ENCODE assay signal across 9 mouse cellular contexts in the genomic region with DNA sequence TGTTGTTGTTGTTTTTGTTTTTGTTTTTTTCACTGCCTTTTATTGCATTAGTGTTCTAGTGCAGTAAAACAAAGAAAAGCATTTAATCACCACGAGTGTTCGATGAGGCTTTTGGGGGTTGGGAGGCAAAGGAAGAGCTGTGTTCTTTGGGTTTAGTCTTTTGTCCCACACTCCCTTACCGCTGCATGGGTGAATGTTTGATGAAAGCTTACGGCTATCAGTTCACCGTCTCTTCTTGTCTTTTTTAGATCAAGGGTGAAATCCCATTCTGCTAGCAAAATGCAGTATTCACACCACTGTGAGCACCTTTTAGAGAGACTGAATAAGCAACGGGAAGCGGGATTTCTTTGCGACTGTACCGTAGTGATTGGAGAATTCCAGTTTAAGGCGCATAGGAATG. TPM values are rescaled to one million over a fixed set of nuclear protein-coding genes. Genes with fewer than 3 reads are reported as not detected.
DNase-seq lines count a peak whose midpoint lies in the region; ATAC-seq and TF ChIP-seq lines count a peak whose summit lies in the region.
"Had no signal": no experiment of that assay in that cellular context is flagged by ENCODE, and none has a peak within 500 bp of the region (broad histone marks: within the 10 kb centered on the region; RNA-seq: fewer than 3 reads in every experiment).

No protein-coding gene starts in this region.

- no peak for DNase-seq in gastrocnemius, adult 2 months
- no peak for DNase-seq in gastrocnemius, adult 8-10 months (ENCODE audit: low spot score in 2 of 2)
- DNase-seq in liver, embryonic 13.5 days = no peak
- DNase-seq in adrenal gland, postnatal 4 days (ENCODE audit: low spot score in 2 of 2) = no peak
- DNase-seq in layer of hippocampus, adult 18-20 months (ENCODE audit: low spot score in 2 of 2) = no peak
- DNase-seq: B cell, adult 2 months had no signal

- H3K79me3 ChIP-seq in C2C12 (ENCODE audit: low read depth) = peaks cover 14% of the 10 kb centered on the region

- TF ChIP-seq CTCF in gastrocnemius, adult 2 months (IDR thresholded peaks at IDR 0.05) = no peak
- no peak for TF ChIP-seq CTCF in C2C12 (IDR thresholded peaks at IDR 0.05; ENCODE audit: control insufficient read depth, insufficient read depth, insufficient read length)

- peak overlapping the region; percentile 99 for H3K4me3 ChIP-seq in gastrocnemius, adult 2 months
- peak overlapping the region; percentile 65 for H3K4me3 ChIP-seq in C2C12 (ENCODE audit: insufficient read depth, poor library complexity, severe bottlenecking)
- peak overlapping the region; percentile 93 for H3K4me3 ChIP-seq in forebrain, embryonic 12.5 days (replicated peaks)
- H3K4me3 ChIP-seq in liver, embryonic 13.5 days (replicated peaks) = peak overlapping the region; percentile 83

- peaks cover 42% of the 10 kb centered on the region for H3K79me2 ChIP-seq in C2C12 (ENCODE audit: control insufficient read depth, insufficient read depth)

- peak overlapping the region; percentile 79 for H3K9ac ChIP-seq in forebrain, embryonic 12.5 days
- H3K9ac ChIP-seq in liver, embryonic 13.5 days = peak overlapping the region; percentile 88

- no peaks in the 10 kb centered on the region for H3K9me3 ChIP-seq in forebrain, embryonic 12.5 days
- no peaks in the 10 kb centered on the region for H3K9me3 ChIP-seq in liver, embryonic 13.5 days (replicated peaks)

- H3K27me3 ChIP-seq in C2C12 (ENCODE audit: control insufficient read depth, insufficient read depth, insufficient read length) = no peaks in the 10 kb centered on the region
- peaks cover 7% of the 10 kb centered on the region for H3K27me3 ChIP-seq in forebrain, embryonic 12.5 days
- peaks cover 13% of the 10 kb centered on the region for H3K27me3 ChIP-seq in liver, embryonic 13.5 days

- H3ac ChIP-seq in C2C12 (ENCODE audit: control insufficient read depth, insufficient read length, low read depth) = no peak overlapping the region

- H3K4me1 ChIP-seq in forebrain, embryonic 12.5 days = peaks cover 27% of the 10 kb centered on the region
- peaks cover 29% of the 10 kb centered on the region for H3K4me1 ChIP-seq in liver, embryonic 13.5 days (replicated peaks)

- H3K27ac ChIP-seq in gastrocnemius, adult 2 months = peak overlapping the region; percentile 97
- 0 out of 2 replicates have a peak overlapping the region, but pooled peaks have one; percentile 94 for H3K27ac ChIP-seq in forebrain, embryonic 12.5 days
- H3K27ac ChIP-seq in liver, embryonic 13.5 days = peak overlapping the region; percentile 98

- 29% methylated on average over 10 of the region's 10 CpGs for WGBS in forebrain, embryonic 12.5 days
- 49% methylated on average over 10 of the region's 10 CpGs for WGBS in liver, embryonic 13.5 days (ENCODE audit: insufficient replicate concordance)

- peaks cover 42% of the 10 kb centered on the region for H3K36me3 ChIP-seq in C2C12 (ENCODE audit: control insufficient read depth, insufficient read depth)
- H3K36me3 ChIP-seq in forebrain, embryonic 12.5 days (replicated peaks) = peaks cover 29% of the 10 kb centered on the region
- peaks cover 35% of the 10 kb centered on the region for H3K36me3 ChIP-seq in liver, embryonic 13.5 days

- no peak for ATAC-seq in forebrain, embryonic 12.5 days (ENCODE audit: low FRiP score)
- no peak for ATAC-seq in liver, embryonic 13.5 days (ENCODE audit: low read depth)
- ATAC-seq in megakaryocyte progenitor cell, adult 5-6 weeks (replicated peaks; ENCODE audit: poor library complexity) = no peak

- intact Hi-C loops in gastrocnemius, adult 2 months (cut with DNase I) = loop anchor here (5.0 kb wide), 2 partner anchors 189 to 489 kb away; partner anchors contain the start of gene Sec62

- H3K4me2 ChIP-seq in forebrain, embryonic 12.5 days = peak overlapping the region; percentile 73
- H3K4me2 ChIP-seq in liver, embryonic 13.5 days = peak overlapping the region; percentile 79

TF ChIP-seq in C2C12, 6 proteins besides CTCF, POLR2A, EP300 and RAD21:
- TF ChIP-seq MYOG (IDR thresholded peaks at IDR 0.05; ENCODE audit: control insufficient read depth, extremely low read depth, insufficient read length) = no peak
- TF ChIP-seq CEBPB (IDR thresholded peaks at IDR 0.05; ENCODE audit: low read depth) = no peak
- TF ChIP-seq USF1 (IDR thresholded peaks at IDR 0.05; ENCODE audit: low read depth) = no peak
- no peak for TF ChIP-seq FOSL1 (IDR thresholded peaks at IDR 0.05; ENCODE audit: insufficient read depth, low read length, poor library complexity, severe bottlenecking)
- TF ChIP-seq MAX (IDR thresholded peaks at IDR 0.05) = no peak
- TF ChIP-seq MYOD1 (IDR thresholded peaks at IDR 0.05; ENCODE audit: control insufficient read depth, insufficient read length, low read depth) = no peak

RNA-seq across cellular contexts. Expression of gene Mynn, which starts 1.4 kb away (rescaled TPM):
- total RNA-seq in gastrocnemius, adult 2 months (2021) = 10 to 100 TPM; 12.8 to 12.9 TPM
- total RNA-seq in gastrocnemius, adult 8-10 months (2022) = 10 to 100 TPM; 11.8 to 19.9 (median 14.3) TPM
- 3.5 TPM for polyA plus RNA-seq in C2C12 (2012; fragmentation: generic; extraction: Trizol)
- 35.1 and 38.1 TPM in 2 replicates for polyA plus RNA-seq in forebrain, embryonic 12.5 days (2016; fragmentation: Nextera tagmentation; extraction: Ambion mirVana)
- polyA plus RNA-seq in liver, embryonic 13.5 days (2015; fragmentation: Nextera tagmentation; extraction: Ambion mirVana) = 13.8 and 15.5 TPM in 2 replicates
- 10 to 100 TPM; 30.0 to 42.3 TPM for total RNA-seq in adrenal gland, postnatal 4 days (2021)
- total RNA-seq in megakaryocyte progenitor cell, adult 5-6 weeks (2015) = 22.7 and 27.1 TPM in 2 replicates
- total RNA-seq in megakaryocyte progenitor cell, adult 5-6 weeks (2017) = 26.3 and 26.5 TPM in 2 replicates
- 10 to 100 TPM; 15.3 to 16.6 TPM for total RNA-seq in layer of hippocampus, adult 18-20 months (2021)

RNA-seq across cellular contexts. Expression of gene Actrt3, which starts 3.5 kb away (rescaled TPM):
- not detected for total RNA-seq in gastrocnemius, adult 2 months (2021)
- total RNA-seq in gastrocnemius, adult 8-10 months (2022) = not detected
- 0.02 TPM for polyA plus RNA-seq in C2C12 (2012; fragmentation: generic; extraction: Trizol)
- not detected in 2 replicates for polyA plus RNA-seq in forebrain, embryonic 12.5 days (2016; fragmentation: Nextera tagmentation; extraction: Ambion mirVana)
- polyA plus RNA-seq in liver, embryonic 13.5 days (2015; fragmentation: Nextera tagmentation; extraction: Ambion mirVana) = not detected in 2 replicates
- total RNA-seq in adrenal gland, postnatal 4 days (2021) = not detected
- total RNA-seq in megakaryocyte progenitor cell, adult 5-6 weeks (2015) = not detected in 2 replicates
- not detected in 2 replicates for total RNA-seq in megakaryocyte progenitor cell, adult 5-6 weeks (2017)
- total RNA-seq in layer of hippocampus, adult 18-20 months (2021) = under 1 TPM; 0.38 to 0.79 TPM

RNA-seq across cellular contexts. Expression of gene Lrriq4, which starts 41.1 kb away (rescaled TPM):
- total RNA-seq in gastrocnemius, adult 2 months (2021) = not detected
- not detected for total RNA-seq in gastrocnemius, adult 8-10 months (2022)
- not detected for polyA plus RNA-seq in C2C12 (2012; fragmentation: generic; extraction: Trizol)
- polyA plus RNA-seq in forebrain, embryonic 12.5 days (2016; fragmentation: Nextera tagmentation; extraction: Ambion mirVana) = not detected in 2 replicates
- not detected in 2 replicates for polyA plus RNA-seq in liver, embryonic 13.5 days (2015; fragmentation: Nextera tagmentation; extraction: Ambion mirVana)
- total RNA-seq in adrenal gland, postnatal 4 days (2021) = not detected
- total RNA-seq in megakaryocyte progenitor cell, adult 5-6 weeks (2015) = not detected in 2 replicates
- not detected in 2 replicates for total RNA-seq in megakaryocyte progenitor cell, adult 5-6 weeks (2017)
- total RNA-seq in layer of hippocampus, adult 18-20 months (2021) = not detected

RNA-seq across cellular contexts. Expression of gene Lrrc34, which starts 44.4 kb away (rescaled TPM):
- not detected for total RNA-seq in gastrocnemius, adult 2 months (2021)
- total RNA-seq in gastrocnemius, adult 8-10 months (2022) = not detected
- not detected for polyA plus RNA-seq in C2C12 (2012; fragmentation: generic; extraction: Trizol)
- polyA plus RNA-seq in forebrain, embryonic 12.5 days (2016; fragmentation: Nextera tagmentation; extraction: Ambion mirVana) = 1.5 and 1.9 TPM in 2 replicates
- 0.13 and 0.16 TPM in 2 replicates for polyA plus RNA-seq in liver, embryonic 13.5 days (2015; fragmentation: Nextera tagmentation; extraction: Ambion mirVana)
- under 1 TPM; 0.42 to 0.70 TPM for total RNA-seq in adrenal gland, postnatal 4 days (2021)
- total RNA-seq in megakaryocyte progenitor cell, adult 5-6 weeks (2015) = not detected in 2 replicates
- not detected in 2 replicates for total RNA-seq in megakaryocyte progenitor cell, adult 5-6 weeks (2017)
- under 1 TPM in 1 of 2 experiments, not detected in 1; 0.37 TPM for total RNA-seq in layer of hippocampus, adult 18-20 months (2021)

RNA-seq across cellular contexts. Expression of gene Mecom, which starts 55.4 kb away (rescaled TPM):
- 1 to 10 TPM; 5.8 to 6.9 TPM for total RNA-seq in gastrocnemius, adult 2 months (2021)
- 1 to 10 TPM; 4.8 to 9.5 (median 6.8) TPM for total RNA-seq in gastrocnemius, adult 8-10 months (2022)
- 1.3 TPM for polyA plus RNA-seq in C2C12 (2012; fragmentation: generic; extraction: Trizol)
- polyA plus RNA-seq in forebrain, embryonic 12.5 days (2016; fragmentation: Nextera tagmentation; extraction: Ambion mirVana) = 12.1 and 12.2 TPM in 2 replicates
- polyA plus RNA-seq in liver, embryonic 13.5 days (2015; fragmentation: Nextera tagmentation; extraction: Ambion mirVana) = 0.81 and 1.2 TPM in 2 replicates
- total RNA-seq in adrenal gland, postnatal 4 days (2021) = 10 to 100 TPM; 14.7 to 41.9 TPM
- total RNA-seq in megakaryocyte progenitor cell, adult 5-6 weeks (2015) = 0.54 and 4.0 TPM in 2 replicates
- total RNA-seq in megakaryocyte progenitor cell, adult 5-6 weeks (2017) = 0.17 and 2.3 TPM in 2 replicates
- 1 to 10 TPM; 2.4 to 3.1 TPM for total RNA-seq in layer of hippocampus, adult 18-20 months (2021)
